Mouse (Mus musculus) intestine, embryonic 15.5 days (tissue): Measurements from ENCODE around the gene Spaca3. TPM values are rescaled to one million over a fixed set of nuclear protein-coding genes. Genes with fewer than 3 reads are reported as not detected.

Experiments
- ATAC-seq: fragments of 200-750 bp; cut with Nextera tagmentation; 2 replicates; pipeline ENCODE4 v1.8.0; 2017; ENCODE audit warnings: moderate TSS enrichment, moderate library complexity
- H3K27ac ChIP-seq: fragments of 300-500 bp; sonication (generic); 2 replicates; pipeline ENCODE4 v1.5.1; 2015; ENCODE audit warnings: mild to moderate bottlenecking, inconsistent platforms
- H3K27me3 ChIP-seq: fragments of 300-500 bp; sonication (generic); replicated peaks from 2 replicates; pipeline ENCODE4 v1.6.1; 2015; ENCODE audit warnings: inconsistent platforms
- H3K36me3 ChIP-seq: fragments of 300-500 bp; sonication (generic); 2 replicates; pipeline ENCODE4 v1.6.1; 2015; ENCODE audit warnings: inconsistent platforms
- H3K4me1 ChIP-seq: fragments of 300-500 bp; sonication (generic); replicated peaks from 2 replicates; pipeline ENCODE4 v1.6.1; 2015; ENCODE audit warnings: inconsistent platforms
- H3K4me2 ChIP-seq: fragments of 300-500 bp; sonication (generic); replicated peaks from 2 replicates; pipeline ENCODE4 v1.6.1; 2015; ENCODE audit warnings: mild to moderate bottlenecking, inconsistent platforms
- H3K4me3 ChIP-seq: fragments of 300-500 bp; sonication (generic); replicated peaks from 2 replicates; pipeline ENCODE4 v1.5.1; 2015; ENCODE audit warnings: inconsistent platforms
- H3K9ac ChIP-seq: fragments of 300-500 bp; sonication (generic); 2 replicates; pipeline ENCODE4 v1.6.1; 2015; ENCODE audit warnings: inconsistent platforms
- H3K9me3 ChIP-seq: fragments of 300-500 bp; sonication (generic); 2 replicates; pipeline ENCODE4 v1.6.1; 2016; ENCODE audit warnings: inconsistent platforms
- WGBS: fragments of 180-500 bp; shearing (Covaris S2); methylation state at CpG from one replicate; pipeline ENCODE4 v1.1.7; 2015; 5-methylcytosine and 5-hydroxymethylcytosine counted together
- polyA plus RNA-seq: library from polyadenylated mRNA; unstranded; fragments of >200 nt; fragmentation: Nextera tagmentation; extraction: Ambion mirVana; gene quantifications from 2 replicates; pipeline ENCODE4 v1.2.1, GENCODE M21; 2015

Spaca3 gene
- polyA plus RNA-seq, 1 experiment from 2014 or later: not detected

GRCm38 (mm10) chr11:80838724-80839123, 19.4 kb upstream of the Spaca3 start:
- H3K9me3 ChIP-seq: no peaks in the 10 kb centered on the region
- no peak for ATAC-seq
- no peak overlapping the region for H3K9ac ChIP-seq
- H3K4me1 ChIP-seq: no peaks in the 10 kb centered on the region
- H3K4me3 ChIP-seq: no peak overlapping the region
- H3K36me3 ChIP-seq: no peaks in the 10 kb centered on the region
- no peak overlapping the region for H3K4me2 ChIP-seq
- no peak overlapping the region for H3K27ac ChIP-seq
- no peaks in the 10 kb centered on the region for H3K27me3 ChIP-seq
- 66% methylated on average over 1 of the region's 1 CpGs for whole genome bisulfite sequencing

DNA sequence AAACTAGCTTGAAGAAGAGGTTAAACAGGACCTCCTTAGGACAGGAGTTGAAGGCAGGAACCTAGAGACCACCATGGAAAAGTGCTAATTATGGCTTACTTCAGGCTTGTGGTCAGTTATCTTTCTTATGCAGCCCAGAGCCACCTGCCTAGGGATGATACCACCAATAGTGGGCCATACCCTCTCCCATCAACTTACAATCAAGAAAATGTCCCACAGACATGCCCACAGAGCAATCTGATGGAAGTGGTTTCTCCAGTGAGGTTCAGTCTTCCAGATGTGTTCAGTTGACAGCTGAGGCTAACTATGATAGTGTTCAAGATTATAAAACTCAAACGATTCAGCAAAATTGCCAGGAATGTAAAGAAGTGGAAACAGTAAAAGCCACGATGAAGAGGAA, 14.7 kb upstream of the Spaca3 start:
- no peak overlapping the region for H3K4me2 ChIP-seq
- no peak overlapping the region for H3K27ac ChIP-seq
- H3K9ac ChIP-seq: no peak overlapping the region
- ATAC-seq: no peak
- no peaks in the 10 kb centered on the region for H3K4me1 ChIP-seq
- no peak overlapping the region for H3K4me3 ChIP-seq
- WGBS: 71% methylated on average over 2 of the region's 2 CpGs
- H3K9me3 ChIP-seq: no peaks in the 10 kb centered on the region
- H3K27me3 ChIP-seq: peaks cover 5% of the 10 kb centered on the region; the same call in 1 of the 2 replicates
- no peaks in the 10 kb centered on the region for H3K36me3 ChIP-seq

GRCm38 (mm10) chr11:80845486-80845885, 12.7 kb upstream of the Spaca3 start:
- Histone ChIP-seq H3K9me3 (no peaks in the 10 kb centered on the region), H3K9ac (no peak overlapping the region), H3K4me2 (no peak overlapping the region), H3K4me1 (no peaks in the 10 kb centered on the region), H3K36me3 (no peaks in the 10 kb centered on the region), H3K27me3 (peaks cover 5% of the 10 kb centered on the region; the same call in 1 of the 2 replicates), H3K27ac (no peak overlapping the region), H3K4me3 (no peak overlapping the region)
- 49% methylated on average over 7 of the region's 7 CpGs for WGBS
- ATAC-seq: no peak

DNA sequence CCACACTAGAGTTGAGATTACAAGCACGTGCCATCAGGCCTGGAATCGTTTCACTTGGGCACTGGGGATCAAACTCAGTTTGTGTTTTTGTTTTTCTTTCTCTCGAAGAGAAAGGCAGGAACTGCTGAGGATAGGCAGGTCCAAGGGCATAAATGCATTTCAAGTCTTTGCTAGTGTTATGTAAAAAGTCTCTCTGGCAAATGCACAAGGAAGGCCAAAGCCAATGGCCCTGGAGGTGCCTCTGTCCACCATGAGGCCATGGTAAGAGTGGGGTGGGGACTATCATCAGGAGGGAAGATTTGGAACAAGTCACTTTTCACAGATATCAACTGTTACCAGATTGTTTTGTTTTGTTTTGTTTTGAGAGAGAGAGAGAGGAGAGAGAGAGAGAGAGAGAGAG, 12.1 kb upstream of the Spaca3 start:
- 41% methylated on average over 3 of the region's 3 CpGs for WGBS
- no peak overlapping the region for H3K27ac ChIP-seq
- ATAC-seq: no peak

DNA sequence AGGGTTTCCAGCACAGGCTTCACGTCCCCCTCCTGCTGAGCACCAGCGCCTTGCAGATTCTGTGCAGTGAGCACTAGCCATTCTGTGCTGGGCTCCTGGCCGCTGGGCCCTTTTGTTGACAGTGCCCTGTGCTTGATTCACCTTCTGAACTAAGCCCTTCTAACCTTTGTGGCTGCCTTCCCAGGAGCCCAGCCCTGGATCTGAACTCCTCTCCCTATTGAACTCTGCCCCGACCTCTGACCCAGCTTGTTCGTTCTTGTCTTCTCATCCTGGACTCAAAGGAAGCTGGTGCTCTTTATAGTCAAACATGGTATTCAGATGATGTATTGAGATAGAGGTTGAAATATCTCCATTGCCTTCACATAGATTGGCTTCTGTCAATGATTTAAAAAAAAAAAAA, 10.0 kb upstream of the Spaca3 start:
- no peak for ATAC-seq

More for the DNA sequence above, 12.1 kb upstream of the Spaca3 start:
- no peak overlapping the region for H3K9ac ChIP-seq
- no peaks in the 10 kb centered on the region for H3K9me3 ChIP-seq
- H3K36me3 ChIP-seq: no peaks in the 10 kb centered on the region
- no peaks in the 10 kb centered on the region for H3K4me1 ChIP-seq
- peaks cover 5% of the 10 kb centered on the region; the same call in 1 of the 2 replicates for H3K27me3 ChIP-seq
- no peak overlapping the region for H3K4me3 ChIP-seq
- H3K4me2 ChIP-seq: no peak overlapping the region

GRCm38 (mm10) chr11:80851859-80852258, 6.3 kb upstream of the Spaca3 start:
- no peaks in the 10 kb centered on the region for H3K36me3 ChIP-seq
- 45% methylated on average over 5 of the region's 5 CpGs for WGBS
- H3K9ac ChIP-seq: no peak overlapping the region
- no peak overlapping the region for H3K27ac ChIP-seq
- H3K4me2 ChIP-seq: no peak overlapping the region
- no peak for ATAC-seq
- H3K27me3 ChIP-seq: peaks cover 5% of the 10 kb centered on the region
- no peaks in the 10 kb centered on the region for H3K4me1 ChIP-seq
- no peaks in the 10 kb centered on the region for H3K9me3 ChIP-seq
- H3K4me3 ChIP-seq: no peak overlapping the region

More for the DNA sequence above, 10.0 kb upstream of the Spaca3 start:
- Histone ChIP-seq H3K27me3 (peaks cover 5% of the 10 kb centered on the region), H3K9me3 (no peaks in the 10 kb centered on the region), H3K9ac (no peak overlapping the region), H3K4me2 (no peak overlapping the region), H3K27ac (no peak overlapping the region), H3K36me3 (no peaks in the 10 kb centered on the region), H3K4me1 (no peaks in the 10 kb centered on the region), H3K4me3 (no peak overlapping the region)
- WGBS: 44% methylated on average over 5 of the region's 5 CpGs

- Histone ChIP-seq H3K4me2 (no peak overlapping the region), H3K27ac (no peak overlapping the region)
- peak; percentile 65 for ATAC-seq
Measured at GRCm38 (mm10) chr11:80853014-80853413, 5.2 kb upstream of the Spaca3 start.

GRCm38 (mm10) chr11:80854430-80854829, 3.7 kb upstream of the Spaca3 start:
- Histone ChIP-seq H3K27me3 (no peaks in the 10 kb centered on the region; the same call in 1 of the 2 replicates), H3K36me3 (no peaks in the 10 kb centered on the region), H3K27ac (no peak overlapping the region), H3K4me2 (peak overlapping the region; percentile 14; the same call in 1 of the 2 replicates), H3K9ac (no peak overlapping the region), H3K4me1 (no peaks in the 10 kb centered on the region), H3K9me3 (no peaks in the 10 kb centered on the region), H3K4me3 (no peak overlapping the region)
- WGBS: 83% methylated on average over 11 of the region's 11 CpGs
- no peak for ATAC-seq

More at GRCm38 (mm10) chr11:80853014-80853413, 5.2 kb upstream of the Spaca3 start:
- Histone ChIP-seq H3K4me3 (no peak overlapping the region), H3K9me3 (no peaks in the 10 kb centered on the region), H3K27me3 (peaks cover 1% of the 10 kb centered on the region; the same call in 1 of the 2 replicates), H3K36me3 (no peaks in the 10 kb centered on the region), H3K9ac (no peak overlapping the region), H3K4me1 (no peaks in the 10 kb centered on the region)
- 38% methylated on average over 3 of the region's 3 CpGs for WGBS

DNA sequence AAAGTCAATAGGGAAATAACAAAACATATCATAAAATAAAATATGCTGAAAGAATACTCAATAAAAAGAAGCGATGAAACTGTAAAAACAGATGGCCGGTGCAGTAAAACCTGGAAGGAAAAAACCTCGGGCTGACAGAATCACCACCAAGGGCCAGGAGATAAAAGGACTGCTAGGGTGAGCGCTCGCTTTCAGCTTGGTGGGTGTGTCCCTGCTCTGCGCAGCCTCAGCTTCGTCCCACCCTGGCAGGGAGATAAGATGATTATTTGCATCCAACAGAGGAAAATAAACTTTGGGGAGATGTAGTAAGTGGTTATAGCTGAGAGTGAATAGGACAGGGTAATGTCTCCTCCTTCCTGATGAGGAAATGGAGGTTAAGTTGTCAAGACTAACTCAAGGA, 3.3 kb upstream of the Spaca3 start:
- H3K27me3 ChIP-seq: no peaks in the 10 kb centered on the region; the same call in 1 of the 2 replicates

GRCm38 (mm10) chr11:80856827-80857226, 1.3 kb upstream of the Spaca3 start:
- no peak overlapping the region for H3K4me2 ChIP-seq
- no peak overlapping the region for H3K9ac ChIP-seq
- H3K9me3 ChIP-seq: no peaks in the 10 kb centered on the region
- H3K36me3 ChIP-seq: no peaks in the 10 kb centered on the region
- no peak overlapping the region for H3K4me3 ChIP-seq
- WGBS: 44% methylated on average over 2 of the region's 2 CpGs
- no peak overlapping the region for H3K27ac ChIP-seq
- no peaks in the 10 kb centered on the region; the same call in 1 of the 2 replicates for H3K27me3 ChIP-seq
- H3K4me1 ChIP-seq: no peaks in the 10 kb centered on the region
- ATAC-seq: peak; percentile 21; the same call in 1 of the 2 replicates

More for the DNA sequence above, 3.3 kb upstream of the Spaca3 start:
- no peak overlapping the region for H3K9ac ChIP-seq
- 37% methylated on average over 7 of the region's 7 CpGs for WGBS
- peak; percentile 53 for ATAC-seq
- H3K27ac ChIP-seq: no peak overlapping the region
- H3K36me3 ChIP-seq: no peaks in the 10 kb centered on the region
- H3K4me3 ChIP-seq: no peak overlapping the region
- peak overlapping the region; percentile 14 for H3K4me2 ChIP-seq
- H3K9me3 ChIP-seq: no peaks in the 10 kb centered on the region
- H3K4me1 ChIP-seq: no peaks in the 10 kb centered on the region

DNA sequence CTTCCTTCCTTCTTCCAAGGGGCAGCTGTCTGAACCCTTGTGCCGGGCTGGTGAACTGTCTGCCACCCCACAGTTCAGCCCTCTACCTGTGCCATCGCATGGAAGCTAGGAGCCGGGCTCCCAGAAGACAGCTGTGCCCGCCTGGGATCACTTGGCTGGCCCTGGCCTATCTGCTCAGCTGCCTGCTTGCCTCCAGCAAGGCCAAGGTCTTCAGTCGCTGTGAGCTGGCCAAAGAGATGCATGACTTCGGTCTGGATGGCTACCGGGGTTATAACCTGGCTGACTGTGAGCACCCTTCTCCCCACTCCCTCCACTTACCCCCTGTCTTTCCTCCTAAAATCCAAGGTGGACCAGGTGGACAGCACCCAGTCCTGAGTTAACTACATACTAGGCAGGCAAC, 4.8 kb downstream of the Spaca3 start:
- Histone ChIP-seq H3K9ac (no peak overlapping the region), H3K9me3 (no peaks in the 10 kb centered on the region), H3K4me1 (no peaks in the 10 kb centered on the region), H3K27ac (no peak overlapping the region), H3K27me3 (no peaks in the 10 kb centered on the region), H3K4me3 (no peak overlapping the region), H3K4me2 (no peak overlapping the region), H3K36me3 (no peaks in the 10 kb centered on the region)
- WGBS: 88% methylated on average over 7 of the region's 7 CpGs
- ATAC-seq: no peak

- H3K4me1 ChIP-seq: no peaks in the 10 kb centered on the region
- H3K4me2 ChIP-seq: no peak overlapping the region
- H3K4me3 ChIP-seq: no peak overlapping the region
- H3K9me3 ChIP-seq: no peaks in the 10 kb centered on the region
- H3K27me3 ChIP-seq: no peaks in the 10 kb centered on the region
- no peaks in the 10 kb centered on the region for H3K36me3 ChIP-seq
- H3K9ac ChIP-seq: no peak overlapping the region
- WGBS: 91% methylated on average over 1 of the region's 1 CpGs
- no peak for ATAC-seq
- H3K27ac ChIP-seq: no peak overlapping the region
Measured at GRCm38 (mm10) chr11:80868039-80868438, 9.9 kb downstream of the Spaca3 start.
